ENCODE assay signal across 8 mouse cellular contexts in the genomic region with DNA sequence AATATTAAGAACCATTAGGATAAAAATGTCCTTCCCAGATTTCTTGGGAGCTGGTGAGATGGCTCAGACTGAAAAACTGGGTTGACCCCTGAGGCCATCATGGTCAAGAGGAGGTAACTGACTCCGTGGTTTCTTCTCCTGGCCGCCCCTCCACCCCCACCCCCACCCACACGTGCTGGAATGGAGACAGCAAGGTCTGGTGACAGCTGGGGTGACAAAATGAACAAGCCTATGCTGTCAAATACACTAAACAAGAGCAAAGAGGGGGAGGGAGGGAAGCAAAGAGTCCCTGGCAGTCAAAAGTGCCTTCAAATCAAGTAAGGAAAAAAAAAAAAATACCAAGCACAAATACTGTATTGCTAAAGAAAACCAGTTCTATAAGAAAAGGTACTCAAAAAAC. TPM values are rescaled to one million over a fixed set of nuclear protein-coding genes. Genes with fewer than 3 reads are reported as not detected.
A peak's percentile ranks its signal among the peaks of the same experiment; 100 is the strongest.
DNase-seq lines count a peak whose midpoint lies in the region; ATAC-seq and TF ChIP-seq lines count a peak whose summit lies in the region.

No protein-coding gene starts in this region.

- no peak for DNase-seq in lung, embryonic 14.5 days
- no peak for DNase-seq in lung, postnatal 36 days
- DNase-seq in thymus, postnatal 25 days, result no peak
- no peak for DNase-seq in right cerebral cortex, postnatal 25 days
- DNase-seq in adrenal gland, adult 18-20 months (ENCODE audit: low spot score in 2 of 2), result no peak

- H3K27ac ChIP-seq in lung, embryonic 14.5 days (ENCODE audit: low read depth), result no peak overlapping the region
- no peak overlapping the region for H3K27ac ChIP-seq in forebrain, embryonic 12.5 days
- no peak overlapping the region for H3K27ac ChIP-seq in limb, embryonic 12.5 days
- no peak overlapping the region for H3K27ac ChIP-seq in neural tube, embryonic 15.5 days (replicated peaks)

- WGBS in lung, embryonic 14.5 days, result 16% methylated on average over 3 of the region's 3 CpGs
- WGBS in forebrain, embryonic 12.5 days, result 43% methylated on average over 3 of the region's 3 CpGs
- WGBS in limb, embryonic 12.5 days, result 50% methylated on average over 3 of the region's 3 CpGs
- WGBS in neural tube, embryonic 15.5 days, result 48% methylated on average over 3 of the region's 3 CpGs

- no peaks in the 10 kb centered on the region for H3K27me3 ChIP-seq in lung, embryonic 14.5 days (ENCODE audit: insufficient read depth, low read length)
- no peaks in the 10 kb centered on the region for H3K27me3 ChIP-seq in forebrain, embryonic 12.5 days
- no peaks in the 10 kb centered on the region for H3K27me3 ChIP-seq in limb, embryonic 12.5 days
- no peaks in the 10 kb centered on the region for H3K27me3 ChIP-seq in neural tube, embryonic 15.5 days (replicated peaks)

- ATAC-seq in lung, embryonic 14.5 days (ENCODE audit: insufficient read depth), result no peak
- no peak for ATAC-seq in forebrain, embryonic 12.5 days (ENCODE audit: low FRiP score)
- ATAC-seq in limb, embryonic 12.5 days (ENCODE audit: insufficient number of reproducible peaks, insufficient read depth, low FRiP score, low TSS enrichment, low read depth), result no peak
- ATAC-seq in neural tube, embryonic 15.5 days (ENCODE audit: low FRiP score), result no peak

- H3K4me1 ChIP-seq in lung, embryonic 14.5 days (ENCODE audit: insufficient read depth), result peaks cover 11% of the 10 kb centered on the region; the same call in 1 of the 2 replicates
- peaks cover 27% of the 10 kb centered on the region for H3K4me1 ChIP-seq in forebrain, embryonic 12.5 days
- H3K4me1 ChIP-seq in limb, embryonic 12.5 days (replicated peaks), result peaks cover 18% of the 10 kb centered on the region
- peaks cover 36% of the 10 kb centered on the region for H3K4me1 ChIP-seq in neural tube, embryonic 15.5 days

- H3K9me3 ChIP-seq in lung, embryonic 14.5 days (ENCODE audit: low read depth, low read length), result no peaks in the 10 kb centered on the region
- H3K9me3 ChIP-seq in forebrain, embryonic 12.5 days, result no peaks in the 10 kb centered on the region
- H3K9me3 ChIP-seq in limb, embryonic 12.5 days, result no peaks in the 10 kb centered on the region
- no peaks in the 10 kb centered on the region for H3K9me3 ChIP-seq in neural tube, embryonic 15.5 days (replicated peaks)

- H3K4me2 ChIP-seq in lung, embryonic 14.5 days, result peak overlapping the region; percentile 93
- peak overlapping the region; percentile 72 for H3K4me2 ChIP-seq in forebrain, embryonic 12.5 days
- H3K4me2 ChIP-seq in limb, embryonic 12.5 days, result peak overlapping the region; percentile 84
- H3K4me2 ChIP-seq in neural tube, embryonic 15.5 days, result peak overlapping the region; percentile 75

- peaks cover 15% of the 10 kb centered on the region for H3K36me3 ChIP-seq in lung, embryonic 14.5 days (ENCODE audit: insufficient read depth)
- H3K36me3 ChIP-seq in forebrain, embryonic 12.5 days (replicated peaks), result peaks cover 10% of the 10 kb centered on the region
- H3K36me3 ChIP-seq in limb, embryonic 12.5 days, result peaks cover 14% of the 10 kb centered on the region
- peaks cover 4% of the 10 kb centered on the region; the same call in 1 of the 2 replicates for H3K36me3 ChIP-seq in neural tube, embryonic 15.5 days

- no peak for TF ChIP-seq CTCF in lung, embryonic 14.5 days (IDR thresholded peaks at IDR 0.05; ENCODE audit: low read depth)

- peak overlapping the region; percentile 98 for H3K4me3 ChIP-seq in lung, embryonic 14.5 days (ENCODE audit: low read depth, low read length)
- peak overlapping the region; percentile 96 for H3K4me3 ChIP-seq in forebrain, embryonic 12.5 days (replicated peaks)
- peak overlapping the region; percentile 96 for H3K4me3 ChIP-seq in limb, embryonic 12.5 days (replicated peaks)
- H3K4me3 ChIP-seq in neural tube, embryonic 15.5 days (replicated peaks), result peak overlapping the region; percentile 94; the same call in 1 of the 2 replicates

- H3K9ac ChIP-seq in lung, embryonic 14.5 days, result peak overlapping the region; percentile 100
- 0 out of 2 replicates have a peak overlapping the region, but pooled peaks have one; percentile 98 for H3K9ac ChIP-seq in forebrain, embryonic 12.5 days
- no peak overlapping the region for H3K9ac ChIP-seq in limb, embryonic 12.5 days (replicated peaks)
- H3K9ac ChIP-seq in neural tube, embryonic 15.5 days (replicated peaks), result no peak overlapping the region

RNA-seq across cellular contexts. Expression of a gene that starts 2.1 kb away (rescaled TPM):
- polyA plus RNA-seq in lung, embryonic 14.5 days (2014; fragmentation: Nextera tagmentation; extraction: Ambion mirVana), result 96.8 and 103 TPM in 2 replicates
- polyA plus RNA-seq in forebrain, embryonic 12.5 days (2016; fragmentation: Nextera tagmentation; extraction: Ambion mirVana), result 209 and 225 TPM in 2 replicates
- polyA plus RNA-seq in limb, embryonic 12.5 days (2016; fragmentation: Nextera tagmentation; extraction: Ambion mirVana), result 200 and 205 TPM in 2 replicates
- 107 and 115 TPM in 2 replicates for polyA plus RNA-seq in neural tube, embryonic 15.5 days (2015; fragmentation: Nextera tagmentation; extraction: Ambion mirVana)
- total RNA-seq in adrenal gland, adult 18-20 months (2021), result 100 to 1,000 TPM; 111 to 123 TPM

Comparison
In these comparisons a context has a peak if more than half of its experiments do, and no peak if none do; other contexts are left out.
1. H3K9ac ChIP-seq: peak in lung, embryonic 14.5 days (single experiment) and forebrain, embryonic 12.5 days (single experiment); none in limb, embryonic 12.5 days (single experiment) and neural tube, embryonic 15.5 days (single experiment).
2. Peak in every context shown above with its lines, with median percentiles within 50 percentile points of each other: H3K4me2 ChIP-seq and H3K4me3 ChIP-seq.